Mouse (Mus musculus): ENCODE measurements around the gene Slc4a4. TPM values are rescaled to one million over a fixed set of nuclear protein-coding genes. Genes with fewer than 3 reads are reported as not detected.

Slc4a4 gene
- polyA plus RNA-seq (2015; fragmentation: Nextera tagmentation; extraction: Ambion mirVana): 5.9 and 6.2 TPM in 2 replicates

DNA sequence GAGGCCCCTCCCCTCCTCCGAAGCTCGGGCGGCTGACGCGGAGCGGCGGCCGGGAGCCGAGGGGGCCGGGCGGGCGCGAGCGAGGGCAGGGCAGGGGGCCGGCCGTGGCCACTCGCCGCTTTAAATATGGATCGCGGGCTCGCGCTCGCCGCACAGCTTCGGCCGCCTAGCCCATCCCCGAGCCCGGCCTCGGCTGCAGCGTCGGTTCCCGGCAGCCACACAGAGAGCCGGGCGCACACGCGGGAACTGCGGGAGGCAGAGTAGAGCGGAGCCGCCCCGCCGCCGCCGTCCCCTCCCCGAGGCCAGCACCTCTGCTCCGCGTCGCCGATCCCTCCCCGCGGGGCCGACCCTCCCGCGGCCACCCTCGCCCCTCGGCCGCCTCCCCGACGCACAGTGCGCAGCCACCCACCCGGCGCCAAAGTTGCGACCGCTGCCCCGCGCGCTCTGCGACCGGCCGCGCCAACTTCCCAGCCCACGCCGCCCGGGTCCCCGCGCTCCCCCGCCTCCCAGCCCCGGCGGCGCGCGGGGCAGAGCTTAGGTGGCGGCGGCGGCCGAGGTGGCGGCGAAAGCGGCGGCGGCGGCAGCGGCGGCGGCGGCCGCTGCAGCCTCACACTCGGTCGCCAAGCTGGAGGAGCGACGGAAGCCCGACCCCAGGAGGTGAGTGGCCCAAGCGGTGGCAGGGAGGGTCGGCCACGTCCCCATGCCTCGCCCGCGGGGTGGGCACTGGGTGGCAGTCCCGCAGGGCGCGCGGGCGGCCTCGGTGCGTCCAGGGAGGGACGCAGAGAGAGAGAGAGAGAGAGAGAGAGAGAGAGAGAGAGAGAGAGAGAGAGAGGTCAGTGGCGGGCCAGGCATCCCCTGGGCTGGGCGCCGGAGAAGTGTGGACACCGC lies at the start of gene Slc4a4:
Gene Slc4a4, plus strand, starts transcription at position 151 of the 888 bp plus-strand sequence.
- H3K4me2 ChIP-seq: peak within 1 kb of the TSS; percentile 96
- peak; percentile 80 for ATAC-seq (ENCODE audit: low read depth)
- no peaks in the 10 kb centered on the region for H3K9me3 ChIP-seq
- peaks cover 32% of the 10 kb centered on the region for H3K27me3 ChIP-seq
- H3K9ac ChIP-seq: peak within 1 kb of the TSS; percentile 81
- peaks cover 16% of the 10 kb centered on the region for H3K4me1 ChIP-seq (replicated peaks)
- H3K4me3 ChIP-seq: peak within 1 kb of the TSS; percentile 82
- WGBS: under 1% methylated on average over 98 of the region's 119 CpGs
- no peak within 1 kb of the TSS for H3K27ac ChIP-seq (replicated peaks)
- H3K36me3 ChIP-seq: no peaks in the 10 kb centered on the region

DNA sequence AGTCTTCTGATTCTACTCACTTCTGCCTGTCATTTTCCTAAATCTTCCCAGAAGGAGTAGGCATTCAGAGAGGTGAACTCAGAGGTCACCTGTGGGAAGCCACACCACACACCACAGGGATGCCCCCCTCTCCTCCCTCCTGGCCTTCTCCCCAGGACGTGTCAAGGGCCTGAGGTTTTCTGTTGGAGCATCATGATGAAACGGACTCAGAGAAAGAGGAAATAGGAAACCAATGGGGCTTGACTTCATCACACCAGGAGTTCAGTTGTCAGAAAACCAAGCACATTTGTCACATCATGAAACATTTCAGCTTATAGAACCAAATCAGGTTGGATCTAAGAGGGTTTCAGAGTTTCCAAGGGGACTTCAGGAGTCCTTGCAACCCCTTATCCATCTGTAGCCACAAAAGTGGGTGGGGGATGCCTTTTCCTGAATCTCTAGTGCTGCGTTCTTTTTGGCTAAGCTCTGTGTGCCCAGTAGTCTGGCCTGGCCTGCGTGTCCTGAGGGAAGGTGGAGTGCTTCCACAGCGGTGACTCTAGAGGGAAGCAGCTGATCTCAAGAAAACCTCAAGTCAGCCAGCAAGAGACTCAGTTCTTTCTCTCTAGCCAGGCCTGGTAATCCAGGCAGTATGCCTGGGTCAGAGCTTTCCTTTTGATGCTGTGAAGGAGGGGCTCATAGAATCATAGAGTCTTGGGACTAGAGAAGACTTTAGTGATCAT lies 46.4 kb upstream of the Slc4a4 start:
- Histone ChIP-seq H3K4me3 (no peak overlapping the region), H3K27ac (replicated peaks) (no peak overlapping the region), H3K27me3 (no peaks in the 10 kb centered on the region), H3K9ac (no peak overlapping the region), H3K36me3 (no peaks in the 10 kb centered on the region), H3K9me3 (no peaks in the 10 kb centered on the region), H3K4me2 (no peak overlapping the region), H3K4me1 (replicated peaks) (no peaks in the 10 kb centered on the region)
- 73% methylated on average over 5 of the region's 5 CpGs for WGBS
- ATAC-seq (ENCODE audit: low read depth): no peak

DNA sequence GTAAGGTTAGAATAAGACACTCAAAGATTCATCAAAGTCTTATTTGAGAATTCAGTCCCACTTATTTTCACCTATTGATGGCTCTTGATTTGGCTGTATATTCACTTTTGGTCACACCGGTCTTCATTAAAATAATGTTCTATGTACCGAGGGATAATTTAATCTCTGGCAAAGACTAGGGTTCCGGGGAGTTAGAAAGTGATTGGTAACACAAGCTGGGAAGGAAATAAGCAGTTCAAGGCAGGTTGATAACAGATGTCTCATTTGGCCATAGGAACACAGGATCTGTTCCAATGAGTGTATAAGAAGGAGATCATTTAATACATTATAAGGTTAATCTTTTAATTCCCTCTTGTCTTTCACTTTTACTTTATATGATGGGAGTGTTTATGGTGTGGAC lies 29.3 kb upstream of the Slc4a4 start:
- Histone ChIP-seq H3K36me3 (no peaks in the 10 kb centered on the region), H3K4me3 (no peak overlapping the region), H3K9ac (no peak overlapping the region), H3K9me3 (no peaks in the 10 kb centered on the region), H3K27me3 (no peaks in the 10 kb centered on the region), H3K27ac (replicated peaks) (no peak overlapping the region), H3K4me1 (replicated peaks) (no peaks in the 10 kb centered on the region), H3K4me2 (no peak overlapping the region)
- WGBS: 94% methylated on average over 3 of the region's 3 CpGs
- no peak for ATAC-seq (ENCODE audit: low read depth)

DNA sequence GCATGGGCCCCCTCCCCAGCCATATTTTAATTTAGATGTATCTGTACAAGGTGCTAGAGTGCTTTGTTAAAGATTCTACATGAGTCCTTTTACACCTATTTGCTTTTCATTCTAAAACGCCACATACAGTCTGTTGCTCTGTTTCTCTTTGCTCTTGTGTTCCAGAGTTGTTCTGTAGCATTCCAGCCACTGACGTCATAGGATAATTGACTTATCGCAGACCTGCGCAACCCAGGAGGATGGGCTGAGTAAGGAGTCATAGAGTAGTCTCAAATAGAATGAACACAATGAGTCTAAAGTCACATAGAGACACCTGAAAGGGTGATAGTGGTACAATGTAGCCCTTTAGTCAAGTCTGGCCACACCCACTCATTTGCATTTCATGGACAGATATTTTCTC lies 28.8 kb upstream of the Slc4a4 start:
- Histone ChIP-seq H3K4me2 (no peak overlapping the region), H3K9me3 (no peaks in the 10 kb centered on the region), H3K27me3 (no peaks in the 10 kb centered on the region), H3K4me1 (replicated peaks) (no peaks in the 10 kb centered on the region), H3K27ac (replicated peaks) (no peak overlapping the region), H3K4me3 (no peak overlapping the region), H3K36me3 (no peaks in the 10 kb centered on the region), H3K9ac (no peak overlapping the region)
- WGBS: 94% methylated on average over 4 of the region's 4 CpGs
- no peak for ATAC-seq (ENCODE audit: low read depth)

DNA sequence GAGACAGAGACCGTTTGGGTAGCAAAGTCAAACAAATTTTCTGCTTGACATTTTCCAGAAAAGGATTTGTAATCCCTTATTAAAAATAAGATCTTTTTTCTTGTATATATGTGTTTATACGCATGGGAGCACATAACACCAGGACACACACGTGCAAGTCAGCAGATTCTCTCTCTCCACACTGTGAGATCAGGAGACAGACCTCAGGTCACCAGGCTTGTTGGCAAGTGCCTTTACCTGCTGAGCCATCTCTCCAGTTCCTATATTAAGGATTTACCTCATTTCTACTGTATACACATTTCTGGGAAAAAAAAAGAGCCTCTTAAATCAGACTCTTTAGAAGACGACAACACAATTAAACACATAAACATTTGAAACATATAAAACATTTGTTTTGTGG lies 28.4 kb upstream of the Slc4a4 start:
- Histone ChIP-seq H3K4me3 (no peak overlapping the region), H3K4me1 (replicated peaks) (no peaks in the 10 kb centered on the region), H3K9ac (no peak overlapping the region), H3K36me3 (no peaks in the 10 kb centered on the region), H3K27me3 (no peaks in the 10 kb centered on the region), H3K9me3 (no peaks in the 10 kb centered on the region), H3K27ac (replicated peaks) (no peak overlapping the region), H3K4me2 (no peak overlapping the region)
- no peak for ATAC-seq (ENCODE audit: low read depth)
- WGBS: 89% methylated on average over 4 of the region's 4 CpGs

DNA sequence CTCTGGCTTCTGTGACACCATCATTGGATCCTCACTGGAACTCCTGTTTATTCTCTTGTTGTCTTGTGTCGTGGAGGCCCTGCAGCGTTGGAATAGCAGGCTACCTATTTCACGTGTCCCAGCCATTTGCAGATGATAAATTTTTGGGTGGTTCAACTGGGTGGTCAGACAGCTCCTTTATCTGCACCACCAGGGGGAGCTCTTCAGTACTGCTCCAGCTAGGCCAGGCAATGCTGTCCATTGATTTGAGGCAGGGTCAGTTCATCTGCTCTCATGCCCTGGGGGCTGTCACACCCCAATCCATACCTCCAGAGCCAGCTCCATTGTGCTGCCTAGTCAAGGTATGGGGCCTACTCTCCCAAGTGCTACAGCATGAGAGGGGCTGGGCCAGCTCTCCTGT lies 24.5 kb upstream of the Slc4a4 start:
- Histone ChIP-seq H3K4me2 (no peak overlapping the region), H3K4me3 (no peak overlapping the region), H3K27ac (replicated peaks) (no peak overlapping the region), H3K27me3 (no peaks in the 10 kb centered on the region), H3K36me3 (no peaks in the 10 kb centered on the region), H3K4me1 (replicated peaks) (no peaks in the 10 kb centered on the region), H3K9ac (no peak overlapping the region), H3K9me3 (no peaks in the 10 kb centered on the region)
- no peak for ATAC-seq (ENCODE audit: low read depth)
- WGBS: 68% methylated on average over 3 of the region's 3 CpGs

DNA sequence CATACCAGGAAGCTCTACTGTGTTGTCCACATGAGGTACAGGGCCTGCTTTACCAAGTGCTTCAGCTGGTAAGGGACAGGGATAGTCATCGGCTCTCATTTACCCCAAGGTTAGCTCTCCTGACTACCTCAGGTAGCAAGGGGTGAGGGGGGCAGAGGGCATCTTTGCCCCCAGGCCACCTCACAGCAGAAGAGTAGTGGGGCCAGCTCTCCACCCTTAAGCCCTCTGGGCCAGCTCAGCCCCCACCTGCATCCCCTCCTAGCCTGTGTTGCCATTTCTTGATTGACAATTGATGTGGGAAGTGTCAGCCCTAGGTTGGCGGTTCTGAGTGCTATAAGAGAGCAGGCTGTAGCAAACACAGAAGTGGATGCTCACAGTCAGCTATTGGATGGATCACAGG lies 23.8 kb upstream of the Slc4a4 start:
- Histone ChIP-seq H3K4me1 (replicated peaks) (no peaks in the 10 kb centered on the region), H3K4me3 (no peak overlapping the region), H3K27me3 (no peaks in the 10 kb centered on the region), H3K9ac (no peak overlapping the region), H3K9me3 (no peaks in the 10 kb centered on the region), H3K36me3 (no peaks in the 10 kb centered on the region), H3K4me2 (no peak overlapping the region), H3K27ac (replicated peaks) (no peak overlapping the region)
- no peak for ATAC-seq (ENCODE audit: low read depth)
- WGBS: 91% methylated on average over 2 of the region's 2 CpGs

DNA sequence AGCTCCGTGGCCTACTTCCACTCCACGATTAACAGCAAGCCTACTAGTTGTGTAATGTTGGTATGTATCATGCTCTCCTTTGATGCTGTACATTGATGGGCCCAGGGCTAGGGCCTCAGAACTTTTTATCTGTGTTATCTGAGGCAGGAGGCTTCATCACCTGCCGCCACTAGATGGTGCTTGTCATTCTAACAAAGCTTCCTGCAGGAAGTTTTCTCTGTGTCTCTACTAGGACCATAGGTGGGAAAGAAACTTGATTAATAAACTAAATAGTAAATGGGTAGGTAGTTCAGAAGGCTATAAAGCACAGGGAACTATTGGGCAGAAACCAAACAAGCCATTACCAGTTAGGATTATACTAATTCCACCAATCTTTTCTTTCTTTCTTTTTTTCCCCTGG lies 2.5 kb upstream of the Slc4a4 start:
- 29% methylated on average over 3 of the region's 3 CpGs for WGBS
- Histone ChIP-seq H3K27me3 (peaks cover 28% of the 10 kb centered on the region), H3K4me1 (replicated peaks) (peaks cover 16% of the 10 kb centered on the region), H3K36me3 (no peaks in the 10 kb centered on the region), H3K4me3 (no peak overlapping the region), H3K9me3 (no peaks in the 10 kb centered on the region), H3K4me2 (no peak overlapping the region), H3K9ac (no peak overlapping the region), H3K27ac (replicated peaks) (no peak overlapping the region)
- ATAC-seq (ENCODE audit: low read depth): no peak

DNA sequence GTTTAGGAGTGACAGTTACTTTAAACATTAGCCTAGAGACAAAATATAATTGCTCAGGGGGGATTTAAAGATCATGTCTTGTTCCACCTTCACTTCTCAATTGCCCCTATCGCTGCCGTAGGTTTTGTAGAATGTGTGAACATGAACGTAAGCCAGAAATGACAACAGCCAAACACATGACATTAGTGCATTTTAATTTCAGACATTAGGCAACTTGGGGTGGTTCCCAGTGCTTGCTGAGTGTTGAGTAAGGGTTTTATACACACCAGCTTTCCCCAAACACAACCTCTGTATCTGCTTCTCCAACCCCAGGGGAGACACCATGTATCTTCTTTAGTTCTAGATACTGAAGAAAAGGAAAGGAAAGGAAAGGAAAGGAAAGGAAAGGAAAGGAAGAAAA lies 1.1 kb upstream of the Slc4a4 start:
- Histone ChIP-seq H3K27ac (replicated peaks) (no peak overlapping the region), H3K27me3 (peaks cover 32% of the 10 kb centered on the region), H3K4me2 (no peak overlapping the region), H3K4me3 (no peak overlapping the region), H3K9ac (no peak overlapping the region), H3K4me1 (replicated peaks) (peaks cover 16% of the 10 kb centered on the region), H3K36me3 (no peaks in the 10 kb centered on the region), H3K9me3 (no peaks in the 10 kb centered on the region)
- no peak for ATAC-seq (ENCODE audit: low read depth)
- WGBS: 83% methylated on average over 3 of the region's 3 CpGs

DNA sequence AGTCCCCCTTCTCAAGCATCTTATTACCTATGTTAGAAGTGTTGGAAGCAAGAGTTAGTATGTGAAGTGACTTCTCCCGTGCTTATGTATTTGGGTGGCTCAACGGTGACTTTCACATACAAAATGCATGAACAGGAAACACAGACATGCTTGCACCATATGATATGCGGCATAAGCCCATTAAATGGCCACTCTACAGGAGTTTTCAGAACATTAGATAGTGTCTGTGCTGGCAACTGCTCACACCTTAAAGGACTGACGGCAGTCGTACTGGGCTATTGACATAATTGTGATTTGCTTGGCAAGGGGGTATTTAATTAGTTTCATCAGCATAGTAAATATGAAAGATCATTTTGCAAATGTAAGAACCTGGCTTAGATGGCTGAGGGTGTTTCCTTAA lies 674 bp upstream of the Slc4a4 start:
- Histone ChIP-seq H3K36me3 (no peaks in the 10 kb centered on the region), H3K4me2 (peak overlapping the region; percentile 96), H3K9ac (no peak overlapping the region), H3K4me3 (peak overlapping the region; percentile 82), H3K27ac (replicated peaks) (no peak overlapping the region), H3K4me1 (replicated peaks) (peaks cover 16% of the 10 kb centered on the region), H3K27me3 (peaks cover 32% of the 10 kb centered on the region), H3K9me3 (no peaks in the 10 kb centered on the region)
- ATAC-seq (ENCODE audit: low read depth): no peak
- WGBS: 52% methylated on average over 5 of the region's 5 CpGs

DNA sequence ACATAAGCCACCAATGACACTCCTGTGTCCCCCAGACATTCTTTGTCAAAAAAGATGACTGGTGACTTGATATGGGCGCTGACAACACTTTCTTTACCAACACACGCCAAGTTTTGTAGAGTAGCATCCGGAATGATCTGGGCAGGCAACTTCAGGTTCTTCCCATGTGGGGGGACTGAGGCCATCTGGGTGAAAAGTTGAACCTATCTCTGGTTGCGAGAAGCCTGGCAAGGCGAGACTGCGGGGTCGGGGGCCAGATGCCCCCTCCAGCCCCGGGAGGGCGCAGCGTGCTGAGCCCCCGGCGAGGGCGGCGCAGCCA lies 310 bp upstream of the Slc4a4 start:
- Histone ChIP-seq H3K9ac (peak overlapping the region; percentile 81), H3K9me3 (no peaks in the 10 kb centered on the region), H3K4me2 (peak overlapping the region; percentile 96), H3K36me3 (no peaks in the 10 kb centered on the region), H3K27me3 (peaks cover 32% of the 10 kb centered on the region), H3K4me3 (peak overlapping the region; percentile 82), H3K4me1 (replicated peaks) (peaks cover 16% of the 10 kb centered on the region), H3K27ac (replicated peaks) (no peak overlapping the region)
- ATAC-seq (ENCODE audit: low read depth): no peak
- under 1% methylated on average over 14 of the region's 14 CpGs for WGBS

DNA sequence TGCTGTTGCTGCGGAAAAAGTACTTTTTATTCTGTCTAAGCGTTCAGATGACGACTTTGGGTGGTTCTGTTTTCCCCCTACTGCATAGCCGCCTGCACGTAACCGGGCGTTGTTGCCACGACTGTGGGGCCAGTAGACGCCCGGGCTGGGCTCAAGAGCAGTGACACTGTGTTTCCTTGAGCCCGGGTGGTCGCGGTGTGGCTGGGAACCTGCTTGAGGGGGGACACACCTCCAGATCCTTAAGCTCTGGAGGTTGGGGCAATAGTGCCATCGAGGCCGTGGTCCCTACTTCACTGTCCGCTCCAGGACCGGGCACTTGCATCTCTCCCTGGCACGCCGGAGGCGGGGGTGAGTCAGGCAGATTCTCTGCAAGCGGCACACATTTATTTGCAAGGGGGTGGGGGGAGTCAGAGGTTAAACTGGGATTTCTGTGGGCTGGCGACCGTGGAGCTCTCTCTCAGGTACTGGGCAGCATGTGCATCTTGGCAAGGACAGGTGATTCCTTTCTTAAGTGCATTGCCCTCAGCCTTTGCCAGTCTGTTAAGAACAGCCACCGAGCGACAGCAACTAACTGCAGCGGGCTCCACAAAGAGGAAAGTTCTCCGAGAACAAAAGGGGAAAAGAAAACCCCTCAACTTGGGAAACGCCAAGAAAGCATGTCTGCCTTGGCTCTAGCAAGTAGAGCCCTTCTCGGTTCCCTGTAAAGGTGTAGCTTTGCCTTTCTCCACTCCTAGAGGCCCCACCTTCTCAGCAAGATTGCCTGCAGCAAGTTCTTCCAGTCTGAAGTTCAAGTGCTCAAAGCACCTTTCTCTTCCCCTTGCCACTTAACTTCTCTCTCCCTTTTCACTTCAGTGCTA lies 1.2 kb downstream of the Slc4a4 start:
- Histone ChIP-seq H3K27me3 (peaks cover 32% of the 10 kb centered on the region), H3K4me1 (replicated peaks) (peaks cover 16% of the 10 kb centered on the region), H3K27ac (replicated peaks) (no peak overlapping the region), H3K4me2 (peak overlapping the region; percentile 96), H3K9me3 (no peaks in the 10 kb centered on the region), H3K4me3 (peak overlapping the region; percentile 82), H3K9ac (peak overlapping the region; percentile 81), H3K36me3 (no peaks in the 10 kb centered on the region)
- ATAC-seq (ENCODE audit: low read depth): peak; percentile 55
- under 1% methylated on average over 29 of the region's 29 CpGs for WGBS
